ENCODE assay signal across 18 mouse cellular contexts in the genomic region with DNA sequence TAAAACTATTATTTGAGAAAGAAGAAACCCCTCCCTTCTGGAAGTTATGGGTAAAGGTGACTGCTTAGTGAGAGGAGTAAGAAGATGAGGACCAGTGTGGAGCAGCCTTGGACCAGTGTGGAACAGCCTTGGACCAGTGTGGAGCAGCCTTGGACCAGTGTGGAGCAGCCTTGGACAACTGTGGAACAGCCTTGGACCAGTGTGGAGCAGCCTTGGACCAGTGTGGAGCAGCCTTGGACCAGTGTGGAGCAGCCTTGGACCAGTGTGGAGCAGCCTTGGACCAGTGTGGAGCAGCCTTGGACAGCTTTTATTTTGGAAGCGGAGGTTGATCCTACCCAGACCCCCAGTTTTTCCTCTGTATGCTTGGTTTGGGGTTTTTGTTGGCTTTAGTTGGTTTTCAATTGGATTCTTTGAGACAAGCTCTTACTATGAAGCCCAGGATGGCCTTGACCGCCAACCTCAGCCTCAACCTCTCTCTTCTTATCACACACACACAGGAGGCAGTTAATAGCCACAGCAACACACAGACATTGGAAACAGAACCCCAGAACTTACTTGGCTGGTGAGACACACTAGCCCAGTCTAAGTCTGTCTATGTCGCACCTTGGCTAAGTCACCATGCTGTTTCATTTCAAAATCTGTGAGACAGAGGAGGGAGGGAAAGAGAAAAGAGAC.
"Had no signal": no experiment of that assay in that cellular context is flagged by ENCODE, and none has a peak within 500 bp of the region (broad histone marks: within the 10 kb centered on the region; RNA-seq: fewer than 3 reads in every experiment).

No protein-coding gene starts in this region.

- ATAC-seq: liver, postnatal 0 days; lung, postnatal 0 days; midbrain, embryonic 13.5 days; midbrain, embryonic 15.5 days had no signal

- H3K9me3 ChIP-seq: lung, embryonic 15.5 days; megakaryocyte, embryonic 14.5 days; midbrain, embryonic 13.5 days; midbrain, embryonic 15.5 days; neural tube, embryonic 12.5 days; stomach, embryonic 15.5 days had no signal

- H3K9ac ChIP-seq: liver, postnatal 0 days; lung, embryonic 15.5 days; midbrain, embryonic 13.5 days; midbrain, embryonic 15.5 days; neural tube, embryonic 12.5 days; stomach, embryonic 15.5 days had no signal

- DNase-seq: liver, postnatal 0 days; lung, adult 2 months; lung, postnatal 14 days; lung, postnatal 36 days; right cerebral cortex, postnatal 14 days; thymus, adult 2 months; thymus, postnatal 25 days; thymus, postnatal 4 days had no signal

- H3K27me3 ChIP-seq: lung, embryonic 15.5 days; midbrain, embryonic 13.5 days; midbrain, embryonic 15.5 days; neural tube, embryonic 12.5 days; stomach, embryonic 15.5 days had no signal

- H3K36me3 ChIP-seq: lung, embryonic 15.5 days; midbrain, embryonic 13.5 days; midbrain, embryonic 15.5 days; neural tube, embryonic 12.5 days; stomach, embryonic 15.5 days had no signal

- H3K4me2 ChIP-seq: lung, embryonic 15.5 days; midbrain, embryonic 11.5 days; midbrain, embryonic 13.5 days; midbrain, embryonic 15.5 days; neural tube, embryonic 12.5 days; stomach, embryonic 15.5 days had no signal

- H3K27ac ChIP-seq: lung, embryonic 15.5 days; macrophage; midbrain, embryonic 13.5 days; midbrain, embryonic 15.5 days; neural tube, embryonic 12.5 days; stomach, embryonic 15.5 days; stomach, postnatal 0 days had no signal

- H3K4me3 ChIP-seq: lung, embryonic 15.5 days; megakaryocyte, embryonic 14.5 days; midbrain, embryonic 13.5 days; midbrain, embryonic 15.5 days; neural tube, embryonic 12.5 days; stomach, embryonic 15.5 days had no signal
